Mouse (Mus musculus) lung, embryonic 16.5 days (tissue): ENCODE data around the gene Fgfr2. TPM values are rescaled to one million over a fixed set of nuclear protein-coding genes. Genes with fewer than 3 reads are reported as not detected.

Experiments
- ATAC-seq: fragments of 200-750 bp; cut with Nextera tagmentation; 2 replicates; pipeline ENCODE4 v1.8.0; 2017; ENCODE audit warnings: low read depth, mild to moderate bottlenecking, moderate library complexity
- H3K27ac ChIP-seq: fragments of 300-500 bp; sonication (generic); 2 replicates; pipeline ENCODE4 v1.5.1; 2014; ENCODE audit warnings: mild to moderate bottlenecking, control low read depth, low read length
- H3K27me3 ChIP-seq: fragments of 300-500 bp; sonication (generic); 2 replicates; pipeline ENCODE4 v1.6.1; 2014; ENCODE audit warnings: low read depth, low read length, mixed read lengths; ENCODE audit not compliant: control insufficient read depth, insufficient read depth
- H3K36me3 ChIP-seq: fragments of 300-500 bp; sonication (generic); 2 replicates; pipeline ENCODE4 v1.6.1; 2014; ENCODE audit warnings: low read length; ENCODE audit not compliant: control insufficient read depth, insufficient read depth
- H3K4me1 ChIP-seq: fragments of 300-500 bp; sonication (generic); replicated peaks from 2 replicates; pipeline ENCODE4 v1.6.1; 2014; ENCODE audit warnings: low read length, mixed read lengths; ENCODE audit not compliant: control insufficient read depth, insufficient read depth
- H3K4me2 ChIP-seq: fragments of 300-500 bp; sonication (generic); 2 replicates; pipeline ENCODE4 v1.6.1; 2014; ENCODE audit warnings: low read depth, low read length, control low read depth
- H3K4me3 ChIP-seq: fragments of 300-500 bp; sonication (generic); 2 replicates; pipeline ENCODE4 v1.5.1; 2014; ENCODE audit warnings: mild to moderate bottlenecking, low read length, control low read depth
- H3K9ac ChIP-seq: fragments of 300-500 bp; sonication (generic); 2 replicates; pipeline ENCODE4 v1.6.1; 2014; ENCODE audit warnings: low read length, control low read depth
- H3K9me3 ChIP-seq: fragments of 300-500 bp; sonication (generic); 2 replicates; pipeline ENCODE4 v1.6.1; 2016; ENCODE audit warnings: low read length; ENCODE audit not compliant: control insufficient read depth
- WGBS: fragments of 180-500 bp; shearing (Covaris S2); extraction: QIAGEN DNeasy Blood & Tissue Kit; methylation state at CpG from one replicate; pipeline ENCODE4 v1.1.7; 2014; 5-methylcytosine and 5-hydroxymethylcytosine counted together
- polyA plus RNA-seq: library from polyadenylated mRNA; unstranded; fragments of >200 nt; fragmentation: Nextera tagmentation; extraction: Ambion mirVana; gene quantifications from 2 replicates; pipeline ENCODE4 v1.2.1, GENCODE M21; 2015

Gene Fgfr2
- polyA plus RNA-seq, 1 experiment from 2014 or later = 175 TPM

DNA sequence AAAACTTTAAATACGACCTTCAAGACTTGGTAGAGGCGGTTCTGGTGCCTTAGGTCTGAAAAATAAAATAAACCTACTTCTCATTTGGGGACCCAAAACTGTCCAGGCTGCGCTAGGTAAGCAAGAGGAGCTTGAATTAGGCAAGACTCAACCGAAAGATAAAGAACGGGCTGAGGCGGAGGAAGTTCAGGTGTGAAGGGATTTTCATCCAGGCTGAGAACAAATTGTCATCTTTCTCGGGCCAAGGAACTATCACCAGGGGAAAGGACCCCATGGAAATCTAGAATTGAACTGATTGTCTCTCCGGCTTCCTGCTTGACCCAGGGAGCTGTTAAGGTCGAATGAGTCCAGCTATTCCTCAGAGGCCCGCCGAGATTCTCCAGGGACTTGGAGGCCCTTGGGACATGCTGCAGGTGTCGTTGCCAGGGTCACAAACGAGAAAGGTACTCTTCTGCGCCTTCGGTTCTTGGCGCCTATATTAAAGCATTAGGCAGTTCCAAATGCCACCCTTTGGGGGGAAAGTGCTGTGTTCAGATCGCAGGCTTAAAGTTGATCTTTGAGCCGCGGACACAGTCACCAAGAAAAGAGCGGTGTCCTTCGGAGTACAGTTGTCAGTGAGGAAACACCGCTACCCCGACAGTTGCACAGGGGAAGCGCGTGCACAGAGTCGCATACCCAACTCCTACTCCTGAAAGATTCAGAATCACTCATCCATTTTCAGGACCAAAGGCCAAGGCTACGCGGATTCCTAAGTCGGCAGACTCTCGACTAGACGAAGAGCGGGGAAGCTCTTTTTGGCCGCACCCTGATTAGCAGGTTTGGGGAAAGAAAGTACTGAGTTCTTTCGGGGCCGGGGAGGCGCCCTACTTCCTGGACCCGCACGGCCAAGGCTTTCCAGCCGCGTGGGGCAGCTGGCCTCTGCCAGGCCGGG is 1581.7 kb downstream of the Fgfr2 start:
- Histone ChIP-seq H3K4me1 (peaks cover 25% of the 10 kb centered on the region), H3K9me3 (no peaks in the 10 kb centered on the region), H3K4me2 (peak overlapping the region; percentile 68), H3K4me3 (peak overlapping the region; percentile 47), H3K27ac (no peak overlapping the region), H3K9ac (no peak overlapping the region), H3K36me3 (no peaks in the 10 kb centered on the region), H3K27me3 (peaks cover 72% of the 10 kb centered on the region)
- ATAC-seq = no peak
- WGBS = 2% methylated on average over 41 of the region's 41 CpGs

DNA sequence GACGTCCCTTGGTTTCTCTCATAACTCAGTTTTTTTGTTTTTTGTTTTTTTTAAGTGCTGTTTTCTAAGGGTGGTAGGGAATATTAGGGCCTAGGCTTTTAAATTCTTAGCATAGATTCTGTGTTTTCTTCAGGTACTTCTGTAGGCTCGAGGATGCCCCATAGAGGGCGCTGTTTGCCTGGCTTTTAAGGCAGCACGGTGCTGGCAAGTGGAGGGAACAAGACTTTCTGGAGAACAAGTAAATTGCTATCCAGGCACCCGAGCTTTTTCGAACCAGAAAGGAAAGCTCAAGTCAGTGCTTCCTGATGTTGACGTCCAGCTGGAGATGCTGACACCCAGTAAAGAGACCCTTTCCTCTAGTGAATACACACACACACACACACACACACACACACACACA is 1583.2 kb downstream of the Fgfr2 start:
- Histone ChIP-seq H3K9me3 (no peaks in the 10 kb centered on the region), H3K27ac (no peak overlapping the region), H3K9ac (no peak overlapping the region), H3K36me3 (no peaks in the 10 kb centered on the region), H3K4me2 (no peak overlapping the region), H3K4me1 (peaks cover 25% of the 10 kb centered on the region), H3K27me3 (peaks cover 57% of the 10 kb centered on the region), H3K4me3 (no peak overlapping the region)
- WGBS = under 1% methylated on average over 7 of the region's 7 CpGs
- ATAC-seq = peak; percentile 70

DNA sequence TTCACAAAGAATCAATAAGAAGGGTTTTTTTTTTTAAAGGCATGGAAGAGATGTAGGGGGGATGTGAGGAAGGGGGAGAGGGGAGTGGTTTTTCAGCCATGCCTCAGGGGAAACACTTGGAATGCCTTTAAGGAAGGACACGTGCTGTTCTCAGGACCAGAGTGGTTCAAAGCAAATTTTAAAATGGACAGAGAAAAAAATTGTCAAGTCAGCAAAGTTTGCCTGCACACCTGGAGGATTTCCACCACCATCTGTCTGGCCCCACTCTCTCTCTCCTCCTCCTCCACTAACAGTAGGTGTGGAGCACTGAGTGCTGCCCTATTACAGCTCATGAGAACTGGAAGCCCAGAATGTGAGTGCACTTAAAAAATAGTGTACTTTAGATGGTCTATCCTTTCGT is 1619.4 kb downstream of the Fgfr2 start:
- Histone ChIP-seq H3K9me3 (no peaks in the 10 kb centered on the region), H3K27ac (no peak overlapping the region), H3K9ac (no peak overlapping the region), H3K27me3 (no peaks in the 10 kb centered on the region), H3K4me3 (no peak overlapping the region), H3K36me3 (no peaks in the 10 kb centered on the region), H3K4me1 (no peaks in the 10 kb centered on the region), H3K4me2 (no peak overlapping the region)
- no peak for ATAC-seq
- 56% methylated on average over 2 of the region's 2 CpGs for WGBS

DNA sequence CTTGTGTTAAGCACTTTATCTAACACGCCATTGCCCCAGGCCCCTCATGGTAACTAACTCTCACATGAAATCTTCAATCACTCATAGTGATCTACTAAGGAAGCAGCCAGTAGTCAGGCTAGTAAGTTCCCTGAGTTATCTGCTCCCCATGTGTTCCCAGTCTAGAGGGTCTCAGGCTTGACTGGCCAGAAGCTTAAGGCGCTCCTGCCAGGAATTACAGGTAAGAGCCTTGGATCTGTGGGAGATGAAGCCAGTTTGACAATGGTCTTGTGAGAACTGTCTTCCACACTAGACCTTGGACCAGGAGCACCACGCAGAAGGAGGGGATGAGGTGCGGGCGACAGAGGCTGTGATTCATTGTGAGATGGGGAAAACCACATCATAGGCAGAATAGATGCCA is 1644.7 kb downstream of the Fgfr2 start:
- no peak overlapping the region for H3K4me3 ChIP-seq
- H3K4me2 ChIP-seq = no peak overlapping the region
- ATAC-seq = no peak
- 87% methylated on average over 5 of the region's 5 CpGs for WGBS
- H3K27me3 ChIP-seq = no peaks in the 10 kb centered on the region
- H3K9ac ChIP-seq = no peak overlapping the region
- no peaks in the 10 kb centered on the region for H3K36me3 ChIP-seq
- no peaks in the 10 kb centered on the region for H3K4me1 ChIP-seq
- H3K9me3 ChIP-seq = no peaks in the 10 kb centered on the region
- no peak overlapping the region for H3K27ac ChIP-seq

DNA sequence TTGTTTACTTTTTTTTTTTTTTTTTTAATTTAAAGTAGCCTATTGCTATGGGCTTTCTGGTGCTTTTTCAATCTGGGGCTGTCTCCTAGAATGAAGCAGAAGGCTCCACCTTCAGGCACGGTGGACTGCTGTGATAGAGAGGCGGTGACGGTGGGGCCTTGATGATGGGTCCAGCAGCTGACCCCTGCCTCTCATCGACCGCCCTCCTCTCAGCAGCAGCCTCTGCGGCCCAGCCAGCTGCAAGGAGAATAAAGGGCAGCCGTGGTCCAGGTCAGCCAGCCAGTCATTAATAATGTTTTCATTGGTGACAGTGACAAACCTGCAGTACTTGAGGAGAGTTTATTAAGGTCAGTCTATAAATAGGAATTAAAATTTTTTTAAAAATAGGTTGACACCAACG is 1646.0 kb downstream of the Fgfr2 start:
- Histone ChIP-seq H3K27ac (no peak overlapping the region), H3K9ac (no peak overlapping the region), H3K4me2 (no peak overlapping the region), H3K4me1 (no peaks in the 10 kb centered on the region), H3K4me3 (no peak overlapping the region), H3K36me3 (no peaks in the 10 kb centered on the region), H3K27me3 (no peaks in the 10 kb centered on the region), H3K9me3 (no peaks in the 10 kb centered on the region)
- ATAC-seq = no peak
- WGBS = 15% methylated on average over 8 of the region's 8 CpGs

DNA sequence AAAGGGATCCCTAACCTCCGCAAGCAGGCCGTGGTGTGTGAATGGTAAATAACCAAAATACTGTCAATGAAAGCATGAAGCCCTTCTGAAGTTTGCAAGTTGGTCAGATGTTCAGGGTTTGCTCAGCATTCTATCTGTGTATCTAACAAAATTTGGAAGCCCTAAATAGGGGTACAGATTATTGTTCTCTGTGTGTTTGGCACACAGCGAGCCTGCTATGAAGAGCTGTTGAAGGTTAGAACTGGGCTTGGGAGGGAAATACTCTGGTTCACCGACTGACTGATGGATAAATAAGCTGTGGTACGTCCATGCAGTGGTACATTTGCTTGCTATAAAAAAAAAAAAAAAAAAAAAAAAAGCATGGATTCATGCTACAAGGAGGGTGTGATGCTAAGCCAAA is 1651.6 kb downstream of the Fgfr2 start:
- WGBS = 77% methylated on average over 5 of the region's 5 CpGs
- ATAC-seq = no peak

DNA sequence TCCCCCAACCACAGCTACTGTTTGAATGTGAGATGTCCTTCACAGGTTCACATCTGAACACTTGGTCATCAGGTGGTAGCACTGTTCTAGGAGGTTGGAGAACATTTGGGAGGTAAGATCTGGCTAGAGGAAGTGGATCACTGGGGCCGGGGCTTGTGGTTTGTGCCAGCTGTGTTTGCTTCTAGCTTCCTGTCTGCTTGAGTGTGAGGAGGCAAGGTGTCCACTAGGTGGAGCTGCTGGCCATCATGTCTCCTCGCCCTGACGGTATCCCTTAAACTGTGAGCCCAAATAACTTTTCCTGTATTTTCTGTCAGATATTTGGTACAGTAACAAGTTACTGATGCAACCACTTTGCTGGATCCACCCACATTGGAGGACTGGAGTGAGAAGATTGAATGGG is 1653.6 kb downstream of the Fgfr2 start:
- ATAC-seq = no peak
- 72% methylated on average over 3 of the region's 3 CpGs for WGBS
- no peak overlapping the region for H3K9ac ChIP-seq
- no peaks in the 10 kb centered on the region for H3K36me3 ChIP-seq
- H3K27ac ChIP-seq = no peak overlapping the region
- H3K4me2 ChIP-seq = no peak overlapping the region
- no peaks in the 10 kb centered on the region for H3K9me3 ChIP-seq
- H3K4me1 ChIP-seq = no peaks in the 10 kb centered on the region
- H3K27me3 ChIP-seq = no peaks in the 10 kb centered on the region
- no peak overlapping the region for H3K4me3 ChIP-seq

More for the DNA sequence above, 1651.6 kb downstream of the Fgfr2 start:
- no peaks in the 10 kb centered on the region for H3K36me3 ChIP-seq
- no peak overlapping the region for H3K4me2 ChIP-seq
- no peaks in the 10 kb centered on the region for H3K9me3 ChIP-seq
- no peak overlapping the region for H3K27ac ChIP-seq
- H3K4me1 ChIP-seq = no peaks in the 10 kb centered on the region
- H3K9ac ChIP-seq = no peak overlapping the region
- no peak overlapping the region for H3K4me3 ChIP-seq
- H3K27me3 ChIP-seq = no peaks in the 10 kb centered on the region

DNA sequence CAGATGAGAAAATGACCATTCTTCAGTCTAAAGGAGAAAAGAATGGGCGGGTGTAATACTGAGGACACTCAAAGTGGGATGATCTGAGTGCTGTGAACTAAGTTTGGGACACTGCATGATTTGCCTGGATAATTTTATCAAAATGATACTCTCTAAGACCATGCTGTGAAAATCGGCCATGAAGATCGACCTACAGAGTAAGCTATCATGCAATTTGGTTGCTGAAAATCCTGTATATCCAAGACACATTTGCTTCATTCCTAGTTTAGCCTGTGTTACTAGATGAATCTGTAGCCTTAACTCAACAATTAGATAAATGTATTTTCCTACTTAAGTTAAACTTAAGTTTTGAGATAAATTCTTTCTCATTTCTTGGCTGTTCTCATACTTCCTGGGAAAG is 1655.8 kb downstream of the Fgfr2 start:
- no peak for ATAC-seq
- H3K4me2 ChIP-seq = no peak overlapping the region
- no peak overlapping the region for H3K9ac ChIP-seq
- WGBS = 70% methylated on average over 3 of the region's 3 CpGs
- no peak overlapping the region for H3K27ac ChIP-seq
- no peaks in the 10 kb centered on the region for H3K4me1 ChIP-seq
- no peaks in the 10 kb centered on the region for H3K9me3 ChIP-seq
- no peaks in the 10 kb centered on the region for H3K27me3 ChIP-seq
- no peak overlapping the region for H3K4me3 ChIP-seq
- no peaks in the 10 kb centered on the region for H3K36me3 ChIP-seq

DNA sequence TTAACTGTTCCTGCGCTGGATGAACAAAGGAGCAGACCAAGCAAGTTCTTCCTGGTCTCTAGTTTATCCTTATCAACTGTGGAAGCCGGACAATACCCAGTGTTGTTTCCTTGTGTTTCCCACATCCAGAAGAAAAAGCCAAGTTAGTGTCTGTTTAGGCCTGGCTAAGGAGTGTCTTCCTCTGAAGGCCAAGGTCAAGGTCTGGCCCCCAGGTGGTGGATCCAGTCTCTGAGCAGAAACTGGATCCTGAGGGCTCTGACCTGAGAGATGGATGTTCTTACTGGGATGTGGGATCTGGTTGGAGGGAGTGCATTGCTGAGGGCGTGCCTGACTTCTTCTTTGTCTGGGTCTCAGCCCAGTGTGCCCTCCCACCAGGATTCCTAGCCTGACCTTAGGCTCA is 1657.4 kb downstream of the Fgfr2 start:
- H3K4me3 ChIP-seq = no peak overlapping the region
- H3K27me3 ChIP-seq = no peaks in the 10 kb centered on the region
- H3K27ac ChIP-seq = no peak overlapping the region
- 57% methylated on average over 3 of the region's 3 CpGs for WGBS
- H3K9ac ChIP-seq = no peak overlapping the region
- H3K36me3 ChIP-seq = no peaks in the 10 kb centered on the region
- no peak overlapping the region for H3K4me2 ChIP-seq
- H3K9me3 ChIP-seq = no peaks in the 10 kb centered on the region
- ATAC-seq = no peak
- no peaks in the 10 kb centered on the region for H3K4me1 ChIP-seq
